Mouse (Mus musculus) hindbrain, postnatal 0 days (tissue): ENCODE measurements around the gene Sox4. TPM values are rescaled to one million over a fixed set of nuclear protein-coding genes. Genes with fewer than 3 reads are reported as not detected.
A peak's percentile ranks its signal among the peaks of the same experiment; 100 is the strongest.

ENCODE experiments used
- ATAC-seq: fragments of 200-750 bp; cut with Nextera tagmentation; 2 replicates; pipeline ENCODE4 v1.8.0; 2017; ENCODE audit warnings: mild to moderate bottlenecking, moderate TSS enrichment, moderate library complexity
- DNase-seq: peaks from one replicate; pipeline ENCODE4 v3.0.0-alpha.2; 2015; ENCODE audit warnings: low spot score
- H3K27ac ChIP-seq: fragments of 300-500 bp; sonication (generic); 2 replicates; pipeline ENCODE4 v1.5.1; 2014; ENCODE audit warnings: mild to moderate bottlenecking
- H3K27me3 ChIP-seq: fragments of 300-500 bp; sonication (generic); 2 replicates; pipeline ENCODE4 v1.6.1; 2014; ENCODE audit warnings: low read length, mixed read lengths; ENCODE audit not compliant: insufficient read depth
- H3K36me3 ChIP-seq: fragments of 300-500 bp; sonication (generic); 2 replicates; pipeline ENCODE4 v1.6.1; 2014; ENCODE audit warnings: low read length, mixed read lengths; ENCODE audit not compliant: insufficient read depth
- H3K4me1 ChIP-seq: fragments of 300-500 bp; sonication (generic); 2 replicates; pipeline ENCODE4 v1.6.1; 2014; ENCODE audit warnings: antibody characterized with exemption, low read length, mixed read lengths; ENCODE audit not compliant: insufficient read depth
- H3K4me2 ChIP-seq: fragments of 300-500 bp; sonication (generic); 2 replicates; pipeline ENCODE4 v1.6.1; 2014; ENCODE audit warnings: low read depth, mild to moderate bottlenecking, low read length, moderate library complexity, mixed read lengths
- H3K4me3 ChIP-seq: fragments of 300-500 bp; sonication (generic); 2 replicates; pipeline ENCODE4 v1.5.1; 2014; ENCODE audit warnings: low read length
- H3K9ac ChIP-seq: fragments of 300-500 bp; sonication (generic); replicated peaks from 2 replicates; pipeline ENCODE4 v1.6.1; 2014; ENCODE audit warnings: mild to moderate bottlenecking, low read length, moderate library complexity, mixed read lengths
- H3K9me3 ChIP-seq: fragments of 300-500 bp; sonication (generic); 2 replicates; pipeline ENCODE4 v1.6.1; 2016; ENCODE audit warnings: low read length, mixed read lengths
- CTCF ChIP-seq: IDR thresholded peaks from 2 replicates; pipeline ENCODE4 v1.5.1; 2016; ENCODE audit warnings: antibody characterized with exemption, control low read depth, low read depth
- WGBS: fragments of 180-500 bp; shearing (Covaris S2); extraction: QIAGEN DNeasy Blood & Tissue Kit; methylation state at CpG from one replicate; pipeline ENCODE4 v1.1.7; 2014; 5-methylcytosine and 5-hydroxymethylcytosine counted together
- polyA plus RNA-seq: library from polyadenylated mRNA; unstranded; fragments of >200 nt; fragmentation: Nextera tagmentation; extraction: Ambion mirVana; gene quantifications from 2 replicates; pipeline ENCODE4 v1.2.1, GENCODE M21; 2015
- total RNA-seq: library from RNA; depleted of rRNA; stranded (reverse); fragments of >200 nt; gene quantifications from 2 replicates; pipeline ENCODE4 v1.2.3, GENCODE M21; 2014

Sox4 gene
- total and polyA plus RNA-seq, 2 experiments from 2014 or later = 100 to 127 TPM

- Histone ChIP-seq H3K27ac (peak overlapping the region; percentile 99), H3K4me2 (peak overlapping the region; percentile 70), H3K36me3 (no peaks in the 10 kb centered on the region), H3K4me1 (0 out of 2 replicates have a peak, but pooled peaks cover 7% of the 10 kb centered on the region), H3K27me3 (no peaks in the 10 kb centered on the region), H3K4me3 (peak overlapping the region; percentile 68), H3K9ac (peak overlapping the region; percentile 93), H3K9me3 (no peaks in the 10 kb centered on the region)
- no peak for ATAC-seq
- WGBS = under 1% methylated on average over 91 of the region's 92 CpGs
- TF ChIP-seq CTCF = no peak
- DNase-seq = peak; percentile 54
Measured at GRCm38 (mm10) chr13:28951691-28952575, 1.6 kb downstream of the Sox4 start.

- Histone ChIP-seq H3K4me2 (peak overlapping the region; percentile 70), H3K27me3 (no peaks in the 10 kb centered on the region), H3K9me3 (no peaks in the 10 kb centered on the region), H3K4me1 (0 out of 2 replicates have a peak, but pooled peaks cover 7% of the 10 kb centered on the region), H3K4me3 (peak overlapping the region; percentile 68), H3K9ac (peak overlapping the region; percentile 93), H3K36me3 (no peaks in the 10 kb centered on the region), H3K27ac (peak overlapping the region; percentile 99)
- ATAC-seq (peak; percentile 18; the same call in 1 of the 2 replicates), DNase-seq (peak; percentile 81)
- TF ChIP-seq CTCF = no peak
- under 1% methylated on average over 32 of the region's 32 CpGs for WGBS
Measured at GRCm38 (mm10) chr13:28950623-28951491, 2.7 kb downstream of the Sox4 start.

- no peaks in the 10 kb centered on the region for H3K27me3 ChIP-seq
- under 1% methylated on average over 9 of the region's 9 CpGs for WGBS
- peak overlapping the region; percentile 70 for H3K4me2 ChIP-seq
- ATAC-seq (no peak), DNase-seq (peak; percentile 78)
- TF ChIP-seq CTCF = peak; percentile 45
- H3K9ac ChIP-seq = peak overlapping the region; percentile 93
- 0 out of 2 replicates have a peak, but pooled peaks cover 7% of the 10 kb centered on the region for H3K4me1 ChIP-seq
- H3K9me3 ChIP-seq = no peaks in the 10 kb centered on the region
- no peaks in the 10 kb centered on the region for H3K36me3 ChIP-seq
- H3K4me3 ChIP-seq = peak overlapping the region; percentile 68
- peak overlapping the region; percentile 99 for H3K27ac ChIP-seq
Measured at GRCm38 (mm10) chr13:28950266-28950622, 3.3 kb downstream of the Sox4 start.

GRCm38 (mm10) chr13:28949279-28949915, 4.1 kb downstream of the Sox4 start:
- no peaks in the 10 kb centered on the region for H3K27me3 ChIP-seq
- peak overlapping the region; percentile 70 for H3K4me2 ChIP-seq
- WGBS = 3% methylated on average over 11 of the region's 11 CpGs
- H3K9me3 ChIP-seq = no peaks in the 10 kb centered on the region
- H3K27ac ChIP-seq = peak overlapping the region; percentile 68; the same call in 1 of the 2 replicates
- H3K9ac ChIP-seq = peak overlapping the region; percentile 60
- 0 out of 2 replicates have a peak, but pooled peaks cover 7% of the 10 kb centered on the region for H3K4me1 ChIP-seq
- H3K4me3 ChIP-seq = peak overlapping the region; percentile 68
- no peaks in the 10 kb centered on the region for H3K36me3 ChIP-seq
- DNase-seq (peak; percentile 64), ATAC-seq (no peak)
- no peak for TF ChIP-seq CTCF

GRCm38 (mm10) chr13:28948541-28948940, 5.0 kb downstream of the Sox4 start:
- under 1% methylated on average over 10 of the region's 10 CpGs for WGBS
- no peak for ATAC-seq
- H3K27ac ChIP-seq = peak overlapping the region; percentile 68; the same call in 1 of the 2 replicates
- H3K4me1 ChIP-seq = 0 out of 2 replicates have a peak, but pooled peaks cover 7% of the 10 kb centered on the region
- DNase-seq = peak; percentile 74
- no peak for TF ChIP-seq CTCF
- H3K27me3 ChIP-seq = no peaks in the 10 kb centered on the region
- H3K36me3 ChIP-seq = no peaks in the 10 kb centered on the region
- peak overlapping the region; percentile 68 for H3K4me3 ChIP-seq
- no peaks in the 10 kb centered on the region for H3K9me3 ChIP-seq
- H3K9ac ChIP-seq = peak overlapping the region; percentile 60
- H3K4me2 ChIP-seq = peak overlapping the region; percentile 70
